Mouse (Mus musculus) lung, embryonic 14.5 days (tissue): ENCODE data around the gene Dlg2. TPM values are rescaled to one million over a fixed set of nuclear protein-coding genes. Genes with fewer than 3 reads are reported as not detected.

Source experiments
- ATAC-seq: fragments of 200-750 bp; cut with Nextera tagmentation; 2 replicates; pipeline ENCODE4 v1.8.0; 2017; ENCODE audit warnings: mild to moderate bottlenecking, moderate TSS enrichment, moderate library complexity; ENCODE audit not compliant: insufficient read depth
- DNase-seq: peaks from one replicate; pipeline ENCODE4 v3.0.0-alpha.2; 2015
- H3K27ac ChIP-seq: fragments of 300-500 bp; sonication (generic); 2 replicates; pipeline ENCODE4 v1.5.1; 2014; ENCODE audit warnings: low read depth, mild to moderate bottlenecking, moderate library complexity
- H3K27me3 ChIP-seq: fragments of 300-500 bp; sonication (generic); 2 replicates; pipeline ENCODE4 v1.6.1; 2014; ENCODE audit warnings: low read length, control low read depth; ENCODE audit not compliant: insufficient read depth
- H3K36me3 ChIP-seq: fragments of 300-500 bp; sonication (generic); 2 replicates; pipeline ENCODE4 v1.6.1; 2014; ENCODE audit warnings: control low read depth; ENCODE audit not compliant: insufficient read depth
- H3K4me1 ChIP-seq: fragments of 300-500 bp; sonication (generic); 2 replicates; pipeline ENCODE4 v1.6.1; 2014; ENCODE audit warnings: antibody characterized with exemption, control low read depth; ENCODE audit not compliant: insufficient read depth
- H3K4me2 ChIP-seq: fragments of 300-500 bp; sonication (generic); 2 replicates; pipeline ENCODE4 v1.6.1; 2014; ENCODE audit warnings: mild to moderate bottlenecking
- H3K4me3 ChIP-seq: fragments of 300-500 bp; sonication (generic); 2 replicates; pipeline ENCODE4 v1.5.1; 2014; ENCODE audit warnings: low read depth, low read length
- H3K9ac ChIP-seq: fragments of 300-500 bp; sonication (generic); 2 replicates; pipeline ENCODE4 v1.6.1; 2014
- H3K9me3 ChIP-seq: fragments of 300-500 bp; sonication (generic); 2 replicates; pipeline ENCODE4 v1.6.1; 2016; ENCODE audit warnings: low read depth, low read length, control low read depth
- CTCF ChIP-seq: IDR thresholded peaks from 2 replicates; pipeline ENCODE4 v1.5.1; 2016; ENCODE audit warnings: antibody characterized with exemption, low read depth
- WGBS: fragments of 180-500 bp; shearing (Covaris S2); extraction: QIAGEN DNeasy Blood & Tissue Kit; methylation state at CpG from one replicate; pipeline ENCODE4 v1.1.7; 2014; 5-methylcytosine and 5-hydroxymethylcytosine counted together
- polyA plus RNA-seq: library from polyadenylated mRNA; unstranded; fragments of >200 nt; fragmentation: Nextera tagmentation; extraction: Ambion mirVana; gene quantifications from 2 replicates; pipeline ENCODE4 v1.2.1, GENCODE M21; 2014

Gene Dlg2
- polyA plus RNA-seq, 1 experiment from 2014 or later = 0.25 TPM

DNA sequence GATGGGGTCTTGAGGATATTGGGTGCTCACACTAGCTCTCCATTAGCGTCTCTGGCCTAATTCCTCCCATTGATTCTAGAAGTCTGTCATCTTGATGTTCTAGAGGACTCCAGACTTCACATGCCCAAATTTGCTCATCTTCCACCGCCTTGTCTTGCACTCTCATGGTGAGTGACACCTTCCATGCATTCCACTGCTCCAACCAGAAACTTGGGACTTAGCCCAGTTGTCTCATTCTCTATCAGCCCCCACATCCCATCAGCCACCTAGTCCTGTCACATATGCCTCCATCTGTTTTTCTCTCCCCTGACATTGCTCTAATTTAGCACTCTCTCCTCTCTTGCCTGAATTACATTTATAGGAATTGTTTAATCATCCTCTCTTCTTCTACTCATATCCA is 938.3 kb downstream of the Dlg2 start:
- no peak overlapping the region for H3K27ac ChIP-seq
- H3K36me3 ChIP-seq = no peaks in the 10 kb centered on the region
- H3K9ac ChIP-seq = no peak overlapping the region
- TF ChIP-seq CTCF = no peak
- ATAC-seq (no peak), DNase-seq (no peak)
- no peak overlapping the region for H3K4me3 ChIP-seq
- 68% methylated on average over 2 of the region's 2 CpGs for WGBS
- no peaks in the 10 kb centered on the region for H3K9me3 ChIP-seq
- no peaks in the 10 kb centered on the region for H3K27me3 ChIP-seq
- H3K4me1 ChIP-seq = no peaks in the 10 kb centered on the region
- H3K4me2 ChIP-seq = no peak overlapping the region

DNA sequence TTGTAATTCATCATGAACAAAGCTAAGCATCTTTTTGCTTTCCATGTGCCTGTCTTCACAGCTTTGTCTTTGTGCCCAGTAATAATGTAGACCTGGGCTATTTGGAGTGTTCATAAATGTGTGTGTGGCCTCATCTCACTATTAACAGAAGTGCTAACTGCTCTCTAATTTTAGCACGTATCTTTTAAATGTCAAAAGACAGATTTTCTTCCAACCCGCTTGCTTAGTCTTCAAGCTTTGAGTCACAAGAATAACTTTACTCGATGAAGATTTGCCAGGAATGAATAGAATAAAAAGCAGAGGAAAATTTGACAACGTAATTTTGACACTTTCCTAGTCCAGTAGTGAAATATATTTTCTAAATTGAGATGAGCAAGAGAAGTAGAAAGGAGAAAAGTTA is 943.7 kb downstream of the Dlg2 start:
- no peak for ATAC-seq

DNA sequence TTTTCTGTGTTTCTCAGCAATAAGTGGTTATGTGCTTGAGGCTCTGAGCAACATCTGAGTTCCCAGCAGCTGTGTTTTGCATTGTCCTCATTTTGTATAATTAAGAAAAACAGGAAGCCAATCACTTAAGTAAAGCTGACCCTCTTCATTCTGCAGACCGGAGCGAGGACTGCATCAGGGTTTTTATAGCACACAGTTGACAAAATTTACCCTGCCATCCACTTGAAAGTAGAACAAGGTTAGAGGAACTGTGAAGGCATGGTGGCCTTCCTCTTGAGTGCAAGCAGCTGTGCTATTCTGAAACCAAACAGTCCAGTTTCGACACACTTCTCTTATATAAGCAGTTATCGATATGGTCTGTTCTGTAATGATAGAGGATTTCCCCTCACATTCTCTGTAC is 947.3 kb downstream of the Dlg2 start:
- Histone ChIP-seq H3K4me3 (no peak overlapping the region), H3K9me3 (no peaks in the 10 kb centered on the region), H3K4me2 (no peak overlapping the region), H3K27me3 (no peaks in the 10 kb centered on the region), H3K36me3 (no peaks in the 10 kb centered on the region), H3K27ac (no peak overlapping the region), H3K4me1 (no peaks in the 10 kb centered on the region), H3K9ac (no peak overlapping the region)
- DNase-seq = no peak
- WGBS = 37% methylated on average over 4 of the region's 4 CpGs
- TF ChIP-seq CTCF = no peak
- no peak for ATAC-seq

More for the DNA sequence above, 943.7 kb downstream of the Dlg2 start:
- TF ChIP-seq CTCF = no peak
- no peaks in the 10 kb centered on the region for H3K27me3 ChIP-seq
- H3K4me2 ChIP-seq = no peak overlapping the region
- H3K27ac ChIP-seq = no peak overlapping the region
- H3K4me1 ChIP-seq = no peaks in the 10 kb centered on the region
- DNase-seq = no peak
- WGBS = 74% methylated on average over 4 of the region's 4 CpGs
- no peak overlapping the region for H3K9ac ChIP-seq
- H3K4me3 ChIP-seq = no peak overlapping the region
- no peaks in the 10 kb centered on the region for H3K9me3 ChIP-seq
- no peaks in the 10 kb centered on the region for H3K36me3 ChIP-seq

DNA sequence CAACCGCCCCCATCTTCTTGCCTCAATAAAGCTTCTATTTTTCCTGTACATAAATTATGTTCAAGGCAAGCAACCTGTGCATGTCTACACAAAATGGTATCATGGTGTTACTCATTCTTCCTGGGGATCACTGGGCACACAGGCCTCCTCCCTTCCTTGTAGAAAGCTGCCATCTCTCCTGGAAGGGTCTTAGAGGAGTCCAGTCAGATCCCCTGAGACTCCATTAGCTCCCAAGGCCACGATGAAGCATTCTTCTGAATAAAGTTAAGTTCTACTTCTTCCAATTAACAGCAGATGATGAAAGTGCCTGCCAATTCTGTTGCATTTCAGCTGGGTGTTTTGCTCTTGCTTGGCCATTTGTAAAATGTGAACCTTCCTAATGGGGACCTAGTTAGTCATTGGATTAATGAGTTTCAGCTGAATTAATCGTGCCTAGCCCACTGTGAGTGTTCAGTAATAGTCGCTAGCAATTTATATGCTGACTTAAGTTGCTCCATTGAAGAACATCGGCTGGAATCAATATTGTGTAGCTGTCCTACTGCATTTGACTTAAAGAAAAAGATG is 953.3 kb downstream of the Dlg2 start:
- Histone ChIP-seq H3K27ac (no peak overlapping the region), H3K9me3 (no peaks in the 10 kb centered on the region), H3K9ac (no peak overlapping the region), H3K4me1 (no peaks in the 10 kb centered on the region), H3K4me2 (no peak overlapping the region), H3K4me3 (no peak overlapping the region), H3K27me3 (no peaks in the 10 kb centered on the region), H3K36me3 (no peaks in the 10 kb centered on the region)
- ATAC-seq = no peak
- no peak for TF ChIP-seq CTCF
- WGBS = 73% methylated on average over 5 of the region's 5 CpGs
- DNase-seq = no peak

DNA sequence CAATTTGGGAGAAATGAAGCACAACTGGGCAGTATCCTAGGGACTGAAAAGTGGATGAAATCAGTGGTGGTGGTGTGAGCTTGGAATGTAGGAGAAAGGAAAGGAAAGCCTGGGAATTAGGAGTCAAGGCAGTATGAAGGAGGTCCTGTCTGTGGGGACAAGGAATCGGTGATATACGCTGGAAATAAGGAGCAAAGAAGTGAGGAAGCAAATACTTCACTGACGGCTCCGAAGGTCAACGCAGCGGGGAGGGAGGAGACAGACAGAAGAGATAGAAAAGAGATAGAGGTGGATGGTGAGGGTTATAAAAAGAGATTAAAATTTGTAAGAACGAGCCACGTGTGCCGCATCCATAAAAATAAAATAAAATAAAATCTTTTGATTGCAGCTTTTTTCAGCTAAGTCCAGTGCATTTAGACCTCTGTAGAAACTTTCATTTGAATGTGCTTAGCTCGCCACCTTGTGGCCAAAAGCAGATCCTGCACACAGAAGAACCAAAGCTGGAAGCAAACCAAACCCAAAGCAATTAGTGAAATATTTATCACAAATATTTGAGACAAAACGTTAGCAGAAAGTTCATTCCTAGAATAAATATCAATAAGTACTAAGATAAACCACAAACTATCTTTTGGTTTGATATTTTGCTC is 955.2 kb downstream of the Dlg2 start:
- Histone ChIP-seq H3K9ac (no peak overlapping the region), H3K4me1 (no peaks in the 10 kb centered on the region), H3K9me3 (no peaks in the 10 kb centered on the region), H3K4me3 (no peak overlapping the region), H3K4me2 (no peak overlapping the region), H3K27me3 (no peaks in the 10 kb centered on the region), H3K36me3 (no peaks in the 10 kb centered on the region), H3K27ac (no peak overlapping the region)
- ATAC-seq (0 out of 2 replicates have a peak, but pooled peaks have one; percentile 49), DNase-seq (peak; percentile 86)
- peak; percentile 81 for TF ChIP-seq CTCF
- WGBS = 24% methylated on average over 11 of the region's 11 CpGs

DNA sequence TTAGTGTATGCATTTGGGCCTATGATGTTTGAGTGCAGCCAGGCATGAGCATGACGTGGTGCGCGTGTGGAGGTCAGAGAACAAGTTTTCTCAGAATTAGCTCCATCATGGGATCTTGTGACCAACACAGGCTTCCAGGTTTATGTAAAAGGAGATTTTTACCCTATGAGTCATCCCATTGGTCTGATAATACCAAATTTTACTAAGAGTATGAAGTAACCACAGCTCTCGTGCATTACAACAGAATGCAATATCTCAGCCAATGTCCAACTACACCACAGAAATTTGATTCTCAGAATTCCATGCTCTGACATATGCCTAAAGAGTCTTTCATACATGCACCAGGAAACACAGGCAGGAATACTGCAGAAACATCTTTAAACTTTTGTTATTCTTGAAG is 956.1 kb downstream of the Dlg2 start:
- no peak for TF ChIP-seq CTCF
- WGBS = 83% methylated on average over 4 of the region's 4 CpGs
- no peak overlapping the region for H3K4me3 ChIP-seq
- ATAC-seq (no peak), DNase-seq (no peak)
- H3K27me3 ChIP-seq = no peaks in the 10 kb centered on the region
- no peak overlapping the region for H3K4me2 ChIP-seq
- H3K9me3 ChIP-seq = no peaks in the 10 kb centered on the region
- no peaks in the 10 kb centered on the region for H3K36me3 ChIP-seq
- H3K9ac ChIP-seq = no peak overlapping the region
- H3K27ac ChIP-seq = no peak overlapping the region
- no peaks in the 10 kb centered on the region for H3K4me1 ChIP-seq

DNA sequence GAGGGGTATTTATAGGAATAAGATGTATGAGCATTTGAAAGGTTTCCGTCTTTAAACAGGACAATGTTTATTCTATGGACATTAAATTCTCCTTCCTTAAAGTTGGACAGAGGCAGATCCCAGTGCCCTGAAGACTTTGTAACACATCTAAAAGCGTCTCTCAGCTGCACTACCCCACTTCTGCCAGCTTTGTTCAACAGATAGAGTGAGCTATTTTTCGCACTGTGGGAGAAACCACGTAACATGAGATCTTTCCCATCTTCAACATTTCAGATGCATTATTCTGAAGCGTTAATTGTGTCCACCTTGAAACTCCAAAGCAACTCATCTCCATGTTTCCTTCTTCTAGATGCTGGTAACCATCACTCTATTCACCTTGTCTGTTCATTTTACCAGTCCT is 958.3 kb downstream of the Dlg2 start:
- Histone ChIP-seq H3K27ac (no peak overlapping the region), H3K4me1 (no peaks in the 10 kb centered on the region), H3K36me3 (no peaks in the 10 kb centered on the region), H3K4me2 (no peak overlapping the region), H3K4me3 (no peak overlapping the region), H3K27me3 (no peaks in the 10 kb centered on the region), H3K9ac (no peak overlapping the region), H3K9me3 (no peaks in the 10 kb centered on the region)
- no peak for DNase-seq
- no peak for TF ChIP-seq CTCF
- WGBS = 55% methylated on average over 5 of the region's 5 CpGs
- ATAC-seq = no peak
